Mouse (Mus musculus): ENCODE measurements around the gene Arhgef40.
"Not testable (repeated sequence)": the region's sequence is repeated elsewhere in the genome, so short reads cannot be mapped to it uniquely, and the experiment has no call there.

GRCm38 (mm10) chr14:52052720-52053119 is 68.2 kb downstream of the Arhgef40 start:
- not testable (repeated sequence) for TF ChIP-seq CTCF (IDR thresholded peaks at IDR 0.05; ENCODE audit: low read depth); EP300 (optimal IDR thresholded peaks at IDR 0.05)

Measured in stomach, postnatal 0 days (tissue).